In genomic region chr1:191872076-191872710, GRCm38 (mm10) we compare ENCODE assay signal across 24 mouse cellular contexts. TPM values are rescaled to one million over a fixed set of nuclear protein-coding genes. Genes with fewer than 3 reads are reported as not detected.
A peak's percentile ranks its signal among the peaks of the same experiment; 100 is the strongest.
DNase-seq lines count a peak whose midpoint lies in the region; ATAC-seq lines count a peak whose summit lies in the region.
"Had no signal": no experiment of that assay in that cellular context is flagged by ENCODE, and none has a peak within 500 bp of the region (broad histone marks: within the 10 kb centered on the region; RNA-seq: fewer than 3 reads in every experiment).

No protein-coding gene starts in this region.

- WGBS in kidney, embryonic 14.5 days: 74% methylated on average over 6 of the region's 6 CpGs
- WGBS in kidney, embryonic 16.5 days: 78% methylated on average over 6 of the region's 6 CpGs

- H3K27me3 ChIP-seq in kidney, embryonic 14.5 days (ENCODE audit: control insufficient read depth, insufficient read depth, low read length): no peaks in the 10 kb centered on the region
- no peaks in the 10 kb centered on the region for H3K27me3 ChIP-seq in kidney, embryonic 16.5 days (ENCODE audit: insufficient read depth, low read length)
- H3K27me3 ChIP-seq: embryonic facial prominence, embryonic 12.5 days; embryonic facial prominence, embryonic 15.5 days; hindbrain, embryonic 13.5 days had no signal

- H3K4me1 ChIP-seq in kidney, embryonic 14.5 days (ENCODE audit: control insufficient read depth, insufficient read depth, low read length): peaks cover 4% of the 10 kb centered on the region; the same call in 1 of the 2 replicates
- peaks cover 6% of the 10 kb centered on the region; the same call in 1 of the 2 replicates for H3K4me1 ChIP-seq in kidney, embryonic 16.5 days (ENCODE audit: insufficient read depth, low read length)
- H3K4me1 ChIP-seq: embryonic facial prominence, embryonic 12.5 days; embryonic facial prominence, embryonic 15.5 days; hindbrain, embryonic 10.5 days; hindbrain, embryonic 13.5 days had no signal

- H3K4me2 ChIP-seq in kidney, embryonic 14.5 days (replicated peaks; ENCODE audit: low read depth, low read length): no peak overlapping the region
- H3K4me2 ChIP-seq in kidney, embryonic 16.5 days (replicated peaks; ENCODE audit: low read depth, low read length): no peak overlapping the region
- H3K4me2 ChIP-seq: embryonic facial prominence, embryonic 12.5 days; embryonic facial prominence, embryonic 15.5 days; heart, embryonic 11.5 days; hindbrain, embryonic 13.5 days had no signal

- H3K4me3 ChIP-seq in kidney, embryonic 14.5 days (ENCODE audit: low read length): no peak overlapping the region
- no peak overlapping the region for H3K4me3 ChIP-seq in kidney, embryonic 16.5 days (ENCODE audit: low read length)
- H3K4me3 ChIP-seq: embryonic facial prominence, embryonic 12.5 days; embryonic facial prominence, embryonic 15.5 days; gastrocnemius, adult 2 months; hindbrain, embryonic 10.5 days; hindbrain, embryonic 13.5 days had no signal

- DNase-seq in kidney, adult 18-20 months: peak; percentile 55
- peak; percentile 72 for DNase-seq in kidney, adult 9 months
- DNase-seq in kidney, postnatal 25 days: peak; percentile 62 to 78
- no peak for DNase-seq in left cerebral cortex, adult 9 months (ENCODE audit: low spot score in 2 of 2)
- DNase-seq: adrenal gland, adult 2 months; adrenal gland, postnatal 25 days; cerebellum, adult 18-20 months; cerebellum, adult 9-10 months; cerebellum, postnatal 14 days; forebrain, postnatal 0 days; gastrocnemius, adult 2 months; gastrocnemius, postnatal 14 days; heart, adult 11 months; heart, postnatal 36 days had no signal

- no peak overlapping the region for H3K27ac ChIP-seq in kidney, embryonic 14.5 days (ENCODE audit: low read depth, low read length)
- no peak overlapping the region for H3K27ac ChIP-seq in kidney, embryonic 16.5 days (ENCODE audit: low read length)
- H3K27ac ChIP-seq: embryonic facial prominence, embryonic 12.5 days; embryonic facial prominence, embryonic 15.5 days; gastrocnemius, adult 2 months; hindbrain, embryonic 10.5 days; hindbrain, embryonic 13.5 days had no signal

- no peaks in the 10 kb centered on the region for H3K36me3 ChIP-seq in kidney, embryonic 14.5 days (ENCODE audit: control insufficient read depth, insufficient read depth, low read length)
- no peaks in the 10 kb centered on the region for H3K36me3 ChIP-seq in kidney, embryonic 16.5 days (ENCODE audit: insufficient read depth, low read length)
- H3K36me3 ChIP-seq: embryonic facial prominence, embryonic 12.5 days; embryonic facial prominence, embryonic 15.5 days; hindbrain, embryonic 10.5 days; hindbrain, embryonic 13.5 days had no signal

- H3K9me3 ChIP-seq in kidney, embryonic 14.5 days (ENCODE audit: control insufficient read depth, low read length): no peaks in the 10 kb centered on the region
- H3K9me3 ChIP-seq in kidney, embryonic 16.5 days (ENCODE audit: low read length): no peaks in the 10 kb centered on the region
- H3K9me3 ChIP-seq: embryonic facial prominence, embryonic 12.5 days; embryonic facial prominence, embryonic 15.5 days; hindbrain, embryonic 10.5 days; hindbrain, embryonic 13.5 days had no signal

- ATAC-seq in kidney, embryonic 14.5 days (ENCODE audit: low FRiP score, low TSS enrichment): no peak
- no peak for ATAC-seq in kidney, embryonic 16.5 days (ENCODE audit: low FRiP score, low TSS enrichment)
- ATAC-seq: CD4-positive, CD25-positive, alpha-beta regulatory T cell, adult 4 months; forebrain, embryonic 14.5 days; forebrain, postnatal 0 days; hindbrain, embryonic 16.5 days had no signal

- no peak overlapping the region for H3K9ac ChIP-seq in kidney, embryonic 14.5 days (ENCODE audit: low read depth, low read length)
- H3K9ac ChIP-seq in kidney, embryonic 16.5 days (replicated peaks; ENCODE audit: low read length): no peak overlapping the region
- H3K9ac ChIP-seq: embryonic facial prominence, embryonic 12.5 days; embryonic facial prominence, embryonic 15.5 days; forebrain, postnatal 0 days; hindbrain, embryonic 13.5 days had no signal

RNA-seq across cellular contexts. Expression of gene Slc30a1, which starts 34.4 kb away (rescaled TPM):
- polyA plus RNA-seq in kidney, embryonic 14.5 days (2014; fragmentation: Nextera tagmentation; extraction: Ambion mirVana): 2.0 and 2.4 TPM in 2 replicates
- 1.6 and 2.0 TPM in 2 replicates for polyA plus RNA-seq in kidney, embryonic 16.5 days (2015; fragmentation: Nextera tagmentation; extraction: Ambion mirVana)

RNA-seq across cellular contexts. Expression of gene Nek2, which starts 50.9 kb away (rescaled TPM):
- 26.3 and 45.5 TPM in 2 replicates for polyA plus RNA-seq in kidney, embryonic 14.5 days (2014; fragmentation: Nextera tagmentation; extraction: Ambion mirVana)
- 50.8 and 52.3 TPM in 2 replicates for polyA plus RNA-seq in kidney, embryonic 16.5 days (2015; fragmentation: Nextera tagmentation; extraction: Ambion mirVana)

Comparison
In these comparisons a context has a peak if more than half of its experiments do, and no peak if none do; other contexts are left out.
1. DNase-seq: peak in kidney, adult 18-20 months (single experiment), kidney, adult 9 months (single experiment) and kidney, postnatal 25 days (2 of 2); none in left cerebral cortex, adult 9 months (0 of 2).